Mouse (Mus musculus): ENCODE results near the gene Fahd2a. TPM values are rescaled to one million over a fixed set of nuclear protein-coding genes. Genes with fewer than 3 reads are reported as not detected.

Fahd2a gene
- polyA plus RNA-seq, 1 experiment = 5.9 TPM

DNA sequence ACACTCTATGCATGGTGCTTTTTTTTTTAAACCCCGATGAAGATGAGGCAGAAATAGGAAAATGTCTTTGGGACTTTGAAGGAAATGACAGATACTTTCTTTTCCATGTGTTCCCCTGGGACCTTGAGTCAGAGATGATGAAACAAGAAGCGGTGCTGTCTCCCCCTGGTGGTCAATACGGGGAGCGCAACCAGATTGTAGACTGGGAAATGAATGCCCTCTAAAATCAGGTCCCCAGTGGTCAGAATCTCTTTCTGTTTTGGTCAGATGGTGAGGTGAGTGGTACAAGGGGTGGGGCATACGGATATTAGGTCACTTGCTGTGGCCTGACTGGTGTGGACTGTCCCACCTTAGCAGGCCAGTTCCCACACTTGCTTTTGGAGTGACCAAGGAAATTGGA, 9.4 kb upstream of the Fahd2a start:
- Histone ChIP-seq H3K79me2 (ENCODE audit: control insufficient read depth, insufficient read depth) (no peaks in the 10 kb centered on the region), H3K4me2 (ENCODE audit: low read depth) (peak overlapping the region; percentile 25), H3K27me3 (ENCODE audit: control insufficient read depth, insufficient read depth, insufficient read length) (peaks cover 38% of the 10 kb centered on the region), H3ac (ENCODE audit: control insufficient read depth, insufficient read length) (no peak overlapping the region), H3K4me3 (no peak overlapping the region), H3K36me3 (ENCODE audit: control insufficient read depth, insufficient read depth) (no peaks in the 10 kb centered on the region)
- TF ChIP-seq CEBPB (IDR thresholded peaks at IDR 0.05; ENCODE audit: insufficient read depth, poor library complexity, severe bottlenecking) (peak; percentile 75), E2F4 (IDR thresholded peaks at IDR 0.05; ENCODE audit: insufficient read depth) (no peak), MYOD1 (IDR thresholded peaks at IDR 0.05; ENCODE audit: control insufficient read depth in 1 of 3, insufficient read length in 2 of 3, low read depth in 2 of 3) (no peak)

DNA sequence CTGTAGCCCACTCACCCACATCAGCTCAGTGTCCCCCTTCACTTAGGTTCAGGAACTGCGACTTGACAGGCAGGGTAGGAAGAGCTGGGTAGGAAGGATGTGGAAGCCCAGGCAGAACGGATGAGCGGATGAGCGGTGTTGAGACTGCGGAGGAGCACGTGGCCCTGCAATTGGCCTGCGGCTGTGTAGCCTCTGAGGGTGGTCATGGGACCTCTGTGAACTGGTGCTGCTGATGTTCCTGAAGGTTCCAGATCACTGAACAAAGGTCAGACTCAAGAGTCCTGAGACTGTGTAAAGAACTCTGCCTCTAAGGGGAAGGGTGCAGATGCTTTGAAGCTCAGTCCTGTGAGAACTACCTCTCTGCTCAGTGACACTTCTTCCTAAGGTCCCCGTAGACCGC, 8.8 kb upstream of the Fahd2a start:
- no peak overlapping the region for H3ac ChIP-seq (ENCODE audit: control insufficient read depth, insufficient read length)
- H3K27me3 ChIP-seq (ENCODE audit: control insufficient read depth, insufficient read depth, insufficient read length) = peaks cover 38% of the 10 kb centered on the region
- H3K79me2 ChIP-seq (ENCODE audit: control insufficient read depth, insufficient read depth) = no peaks in the 10 kb centered on the region
- TF ChIP-seq MYOD1 (IDR thresholded peaks at IDR 0.05; ENCODE audit: control insufficient read depth in 1 of 3, insufficient read length in 2 of 3, low read depth in 2 of 3) (no peak), MAX (IDR thresholded peaks at IDR 0.05; ENCODE audit: low read depth) (no peak), CEBPB (IDR thresholded peaks at IDR 0.05; ENCODE audit: insufficient read depth, poor library complexity, severe bottlenecking) (no peak), E2F4 (IDR thresholded peaks at IDR 0.05; ENCODE audit: insufficient read depth) (no peak), TCF12 (IDR thresholded peaks at IDR 0.05; ENCODE audit: insufficient read depth, poor library complexity, severe bottlenecking) (no peak), MYOG (IDR thresholded peaks at IDR 0.05; ENCODE audit: control insufficient read depth in 1 of 3, insufficient read depth in 1 of 3, insufficient read length in 2 of 3, low read depth in 2 of 3) (no peak), POLR2AphosphoS2 (IDR thresholded peaks at IDR 0.05; ENCODE audit: insufficient read length, low read depth) (no peak), REST (IDR thresholded peaks at IDR 0.05; ENCODE audit: insufficient read depth, insufficient read length) (no peak), POLR2A (IDR thresholded peaks at IDR 0.05; ENCODE audit: insufficient read length, low read depth) (no peak), SRF (IDR thresholded peaks at IDR 0.05; ENCODE audit: control insufficient read depth, insufficient read length, low read depth) (no peak), USF1 (IDR thresholded peaks at IDR 0.05; ENCODE audit: low read depth) (no peak), TCF3 (IDR thresholded peaks at IDR 0.05; ENCODE audit: insufficient read length, low read depth) (no peak)
- H3K36me3 ChIP-seq (ENCODE audit: control insufficient read depth, insufficient read depth) = no peaks in the 10 kb centered on the region
- no peak overlapping the region for H3K4me3 ChIP-seq
- H3K4me2 ChIP-seq (ENCODE audit: low read depth) = no peak overlapping the region

DNA sequence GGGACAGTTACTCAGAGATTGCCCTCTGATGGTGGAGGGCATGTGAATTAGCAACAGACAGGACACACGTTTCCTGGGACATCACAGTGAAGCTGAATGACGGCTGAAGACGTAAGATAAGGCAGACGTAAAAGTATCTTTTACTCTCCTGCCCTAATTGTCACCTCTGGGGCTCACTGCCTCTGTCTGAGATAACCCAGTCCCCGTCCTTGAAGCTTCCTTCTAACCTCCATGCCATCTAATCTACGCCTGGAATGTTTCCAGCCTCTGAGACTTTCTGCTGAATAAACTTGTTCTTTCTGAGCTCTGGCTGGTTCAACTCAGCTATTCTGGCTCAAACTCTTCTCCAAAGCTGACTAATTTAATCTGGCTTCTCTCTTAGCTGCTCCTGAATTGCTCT, 7.4 kb upstream of the Fahd2a start:
- Histone ChIP-seq H3K4me2 (ENCODE audit: low read depth) (no peak overlapping the region), H3K79me2 (ENCODE audit: control insufficient read depth, insufficient read depth) (no peaks in the 10 kb centered on the region), H3ac (ENCODE audit: control insufficient read depth, insufficient read length) (no peak overlapping the region), H3K27me3 (ENCODE audit: control insufficient read depth, insufficient read depth, insufficient read length) (peaks cover 32% of the 10 kb centered on the region), H3K36me3 (ENCODE audit: control insufficient read depth, insufficient read depth) (no peaks in the 10 kb centered on the region), H3K4me3 (no peak overlapping the region)
- TF ChIP-seq E2F4 (IDR thresholded peaks at IDR 0.05; ENCODE audit: insufficient read depth) (no peak), POLR2A (IDR thresholded peaks at IDR 0.05; ENCODE audit: insufficient read length, low read depth) (no peak), CEBPB (IDR thresholded peaks at IDR 0.05; ENCODE audit: insufficient read depth, poor library complexity, severe bottlenecking) (no peak), MAX (IDR thresholded peaks at IDR 0.05; ENCODE audit: low read depth) (no peak), USF1 (IDR thresholded peaks at IDR 0.05; ENCODE audit: low read depth) (no peak), TCF12 (IDR thresholded peaks at IDR 0.05; ENCODE audit: insufficient read depth, poor library complexity, severe bottlenecking) (no peak), MYOG (IDR thresholded peaks at IDR 0.05; ENCODE audit: control insufficient read depth in 1 of 3, insufficient read depth in 1 of 3, insufficient read length in 2 of 3, low read depth in 2 of 3) (no peak), TCF3 (IDR thresholded peaks at IDR 0.05; ENCODE audit: insufficient read length, low read depth) (no peak), POLR2AphosphoS2 (IDR thresholded peaks at IDR 0.05; ENCODE audit: insufficient read length, low read depth) (no peak)

DNA sequence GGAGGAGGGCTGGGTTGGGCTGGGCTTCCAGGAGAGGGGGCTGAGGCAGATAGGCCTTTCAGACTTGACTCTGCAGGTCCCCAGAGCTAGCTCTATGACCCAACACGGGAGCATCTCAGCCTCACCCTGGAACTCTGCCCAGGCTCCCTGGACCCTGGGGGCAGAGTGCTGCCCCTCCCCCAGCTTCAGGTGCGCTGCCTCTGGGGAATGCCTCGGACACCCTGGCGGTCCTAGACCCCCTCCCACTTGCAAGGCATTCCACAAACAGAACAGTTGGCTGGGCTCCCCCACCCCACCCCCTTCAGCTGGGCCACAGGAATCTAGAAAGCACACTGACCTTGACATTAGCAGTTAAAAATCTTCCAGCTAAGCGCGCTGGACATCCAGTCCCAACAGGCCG, 5.3 kb upstream of the Fahd2a start:
- no peak overlapping the region for H3ac ChIP-seq (ENCODE audit: control insufficient read depth, insufficient read length)
- H3K27me3 ChIP-seq (ENCODE audit: control insufficient read depth, insufficient read depth, insufficient read length) = peaks cover 19% of the 10 kb centered on the region
- H3K4me3 ChIP-seq = no peak overlapping the region
- no peak for TF ChIP-seq POLR2AphosphoS2 (IDR thresholded peaks at IDR 0.05; ENCODE audit: insufficient read length, low read depth)
- no peaks in the 10 kb centered on the region for H3K79me2 ChIP-seq (ENCODE audit: control insufficient read depth, insufficient read depth)
- H3K36me3 ChIP-seq (ENCODE audit: control insufficient read depth, insufficient read depth) = no peaks in the 10 kb centered on the region
- H3K4me2 ChIP-seq (ENCODE audit: low read depth) = no peak overlapping the region

DNA sequence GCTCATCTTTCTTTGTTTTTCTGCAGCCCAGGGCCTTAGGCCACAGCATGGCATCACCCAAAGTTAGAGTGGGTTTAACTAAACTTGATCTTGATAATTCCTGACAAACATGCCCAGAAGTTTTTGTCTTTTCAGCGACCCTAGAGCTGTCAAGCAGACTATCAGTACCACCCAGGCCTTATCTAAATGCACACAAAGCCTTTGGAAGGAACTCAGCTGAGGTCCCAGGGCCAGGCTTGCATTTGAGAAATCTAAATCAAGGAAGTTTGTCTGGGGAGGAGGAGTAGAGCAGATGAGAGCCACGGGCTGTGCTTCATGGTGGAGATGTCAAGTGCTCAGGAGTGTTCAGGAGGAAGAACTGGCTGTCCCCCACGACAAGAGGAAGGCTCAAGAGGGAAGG, 2.5 kb upstream of the Fahd2a start:
- Histone ChIP-seq H3ac (ENCODE audit: control insufficient read depth, insufficient read length) (no peak overlapping the region), H3K27me3 (ENCODE audit: control insufficient read depth, insufficient read depth, insufficient read length) (peaks cover 19% of the 10 kb centered on the region), H3K4me3 (no peak overlapping the region), H3K4me2 (ENCODE audit: low read depth) (no peak overlapping the region), H3K36me3 (ENCODE audit: control insufficient read depth, insufficient read depth) (no peaks in the 10 kb centered on the region), H3K79me2 (ENCODE audit: control insufficient read depth, insufficient read depth) (no peaks in the 10 kb centered on the region)
- TF ChIP-seq MYOD1 (IDR thresholded peaks at IDR 0.05; ENCODE audit: control insufficient read depth in 1 of 3, insufficient read length in 2 of 3, low read depth in 2 of 3) = no peak
- TF ChIP-seq SRF (IDR thresholded peaks at IDR 0.05; ENCODE audit: control insufficient read depth, insufficient read length, low read depth) = no peak
- no peak for TF ChIP-seq POLR2A (IDR thresholded peaks at IDR 0.05; ENCODE audit: insufficient read length, low read depth)
- TF ChIP-seq CEBPB (IDR thresholded peaks at IDR 0.05; ENCODE audit: insufficient read depth, poor library complexity, severe bottlenecking) = no peak
- TF ChIP-seq TCF3 (IDR thresholded peaks at IDR 0.05; ENCODE audit: insufficient read length, low read depth) = no peak
- no peak for TF ChIP-seq REST (IDR thresholded peaks at IDR 0.05; ENCODE audit: insufficient read depth, insufficient read length)

Data from myocyte (in vitro differentiated cells).